Mouse (Mus musculus): ENCODE results near the gene Tra2a. TPM values are rescaled to one million over a fixed set of nuclear protein-coding genes. Genes with fewer than 3 reads are reported as not detected.

Tra2a gene
- polyA plus RNA-seq, 1 experiment from 2014 or later = 105 TPM

DNA sequence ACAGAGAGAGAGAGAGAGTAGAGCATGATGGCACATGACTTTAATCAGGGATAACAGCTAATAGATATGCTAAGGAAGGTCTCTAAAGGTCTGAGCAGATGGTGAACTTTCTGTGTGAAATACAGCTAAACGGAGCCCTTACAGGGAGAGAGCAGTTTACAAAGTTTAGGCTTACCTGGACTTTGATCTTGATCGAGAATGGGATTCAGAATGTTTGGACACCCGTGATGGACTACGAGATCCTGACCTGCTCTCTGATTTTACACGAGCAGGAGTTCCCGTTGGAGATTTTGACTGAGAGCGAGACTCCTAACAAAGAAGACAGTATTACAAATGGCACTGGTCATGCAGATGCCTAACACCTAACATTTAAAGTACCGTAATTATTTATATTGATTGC is 11.6 kb downstream of the Tra2a start:
- Histone ChIP-seq H3K27me3 (ENCODE audit: control insufficient read depth, insufficient read depth, low read depth, low read length) (no peaks in the 10 kb centered on the region), H3K27ac (ENCODE audit: low read length) (no peak overlapping the region), H3K4me1 (ENCODE audit: control insufficient read depth, insufficient read depth, low read length) (no peaks in the 10 kb centered on the region; the same call in 1 of the 2 replicates), H3K9ac (ENCODE audit: low read depth, low read length) (no peak overlapping the region), H3K4me2 (ENCODE audit: low read length) (no peak overlapping the region), H3K4me3 (ENCODE audit: low read depth, low read length) (no peak overlapping the region), H3K9me3 (replicated peaks; ENCODE audit: control insufficient read depth, low read length, poor library complexity, severe bottlenecking) (no peaks in the 10 kb centered on the region), H3K36me3 (ENCODE audit: control insufficient read depth, insufficient read depth, low read length) (peaks cover 18% of the 10 kb centered on the region)
- 96% methylated on average over 8 of the region's 8 CpGs for WGBS
- no peak for ATAC-seq

DNA sequence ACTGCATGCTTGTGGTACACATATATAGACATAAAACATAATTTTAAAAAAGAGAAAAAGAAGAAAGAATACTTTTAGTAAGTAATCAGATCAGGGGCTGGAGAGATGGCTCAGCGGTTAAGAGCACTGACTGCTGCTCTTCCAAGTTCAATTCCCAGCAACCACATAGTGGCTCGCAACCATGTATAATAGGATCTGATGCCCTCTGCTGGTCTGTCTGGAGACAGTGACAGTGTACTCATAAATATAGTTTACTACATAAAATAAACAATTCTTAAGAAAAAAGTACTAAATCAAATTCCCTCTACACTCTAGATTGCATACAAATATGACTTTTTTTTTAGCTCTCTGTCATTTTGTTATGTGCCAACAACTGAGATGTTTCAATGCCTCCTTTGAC is 12.6 kb downstream of the Tra2a start:
- H3K4me1 ChIP-seq (ENCODE audit: control insufficient read depth, insufficient read depth, low read length) = no peaks in the 10 kb centered on the region; the same call in 1 of the 2 replicates
- ATAC-seq = no peak
- no peak overlapping the region for H3K27ac ChIP-seq (ENCODE audit: low read length)
- no peaks in the 10 kb centered on the region for H3K9me3 ChIP-seq (replicated peaks; ENCODE audit: control insufficient read depth, low read length, poor library complexity, severe bottlenecking)
- no peak overlapping the region for H3K9ac ChIP-seq (ENCODE audit: low read depth, low read length)
- peaks cover 20% of the 10 kb centered on the region for H3K36me3 ChIP-seq (ENCODE audit: control insufficient read depth, insufficient read depth, low read length)
- WGBS = 97% methylated on average over 2 of the region's 2 CpGs
- no peak overlapping the region for H3K4me2 ChIP-seq (ENCODE audit: low read length)
- no peak overlapping the region for H3K4me3 ChIP-seq (ENCODE audit: low read depth, low read length)
- no peaks in the 10 kb centered on the region for H3K27me3 ChIP-seq (ENCODE audit: control insufficient read depth, insufficient read depth, low read depth, low read length)

DNA sequence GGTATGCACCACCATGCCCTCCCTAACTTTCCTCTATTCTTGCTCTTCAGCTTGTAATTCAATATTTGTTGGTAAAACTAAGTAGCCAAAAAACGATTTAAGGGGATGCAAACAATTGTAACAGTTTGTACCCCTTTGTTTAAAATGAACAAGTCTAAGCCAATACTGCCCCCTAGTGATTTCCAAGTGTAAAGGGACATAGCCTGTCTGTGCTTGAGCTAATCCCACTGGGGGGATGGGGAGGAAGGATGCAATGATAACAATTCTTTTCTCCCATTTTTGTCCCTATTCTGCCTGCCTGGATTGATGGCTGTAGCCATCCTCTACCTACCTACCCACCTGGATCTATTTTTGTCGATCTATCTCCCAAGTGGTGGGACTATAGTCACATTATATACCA is 16.6 kb downstream of the Tra2a start:
- Histone ChIP-seq H3K4me2 (ENCODE audit: low read length) (no peak overlapping the region), H3K36me3 (ENCODE audit: control insufficient read depth, insufficient read depth, low read length) (peaks cover 39% of the 10 kb centered on the region), H3K27ac (ENCODE audit: low read length) (no peak overlapping the region), H3K9ac (ENCODE audit: low read depth, low read length) (no peak overlapping the region), H3K4me3 (ENCODE audit: low read depth, low read length) (no peak overlapping the region), H3K27me3 (ENCODE audit: control insufficient read depth, insufficient read depth, low read depth, low read length) (no peaks in the 10 kb centered on the region), H3K9me3 (replicated peaks; ENCODE audit: control insufficient read depth, low read length, poor library complexity, severe bottlenecking) (no peaks in the 10 kb centered on the region), H3K4me1 (ENCODE audit: control insufficient read depth, insufficient read depth, low read length) (no peaks in the 10 kb centered on the region)
- WGBS = 56% methylated on average over 2 of the region's 2 CpGs
- ATAC-seq = no peak

DNA sequence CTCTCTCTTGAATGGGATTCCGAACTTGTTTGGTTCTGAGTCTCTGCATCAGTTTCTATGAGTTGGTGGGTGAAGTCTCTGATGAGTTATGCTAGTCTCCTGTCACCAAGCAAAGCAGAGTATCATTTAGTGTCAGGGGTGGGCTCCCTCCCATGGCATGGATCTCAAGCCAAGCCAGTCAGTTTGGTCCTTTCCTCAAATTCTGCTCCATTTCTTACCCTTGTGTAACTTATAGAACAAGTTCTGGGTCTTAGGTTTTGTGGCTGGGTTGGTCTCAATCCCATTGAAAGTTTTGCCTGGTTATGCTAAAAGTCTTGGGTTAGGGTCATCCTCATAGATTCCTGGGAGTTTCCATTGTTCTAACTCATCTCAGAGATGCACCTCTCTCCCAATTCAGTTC is 21.5 kb downstream of the Tra2a start:
- Histone ChIP-seq H3K27ac (ENCODE audit: low read length) (no peak overlapping the region), H3K4me3 (ENCODE audit: low read depth, low read length) (no peak overlapping the region), H3K4me1 (ENCODE audit: control insufficient read depth, insufficient read depth, low read length) (no peaks in the 10 kb centered on the region), H3K9me3 (replicated peaks; ENCODE audit: control insufficient read depth, low read length, poor library complexity, severe bottlenecking) (no peaks in the 10 kb centered on the region), H3K27me3 (ENCODE audit: control insufficient read depth, insufficient read depth, low read depth, low read length) (no peaks in the 10 kb centered on the region), H3K9ac (ENCODE audit: low read depth, low read length) (no peak overlapping the region), H3K4me2 (ENCODE audit: low read length) (no peak overlapping the region), H3K36me3 (ENCODE audit: control insufficient read depth, insufficient read depth, low read length) (peaks cover 23% of the 10 kb centered on the region)
- 94% methylated on average over 1 of the region's 1 CpGs for WGBS
- ATAC-seq = no peak

DNA sequence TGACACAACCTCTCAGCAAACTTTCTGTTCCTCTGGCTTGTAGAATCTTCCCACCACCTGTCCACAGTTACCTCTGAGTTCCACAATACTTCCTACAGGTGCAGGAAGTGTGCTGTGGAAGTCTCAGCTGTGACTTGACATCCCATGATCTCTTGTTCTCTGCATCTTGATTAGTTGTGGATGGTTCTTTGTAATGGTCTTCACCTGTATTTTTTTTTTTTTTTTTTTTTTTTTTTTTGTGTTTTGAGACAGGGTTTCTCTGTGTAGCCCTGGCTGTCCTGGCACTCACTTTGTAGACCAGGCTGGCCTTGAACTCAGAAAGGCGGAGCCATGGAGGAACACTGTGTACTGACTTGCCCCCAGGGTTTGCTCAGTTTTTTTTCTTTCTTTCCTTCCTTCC is 22.3 kb downstream of the Tra2a start:
- H3K36me3 ChIP-seq (ENCODE audit: control insufficient read depth, insufficient read depth, low read length) = peaks cover 23% of the 10 kb centered on the region
- no peaks in the 10 kb centered on the region for H3K27me3 ChIP-seq (ENCODE audit: control insufficient read depth, insufficient read depth, low read depth, low read length)
- no peak overlapping the region for H3K27ac ChIP-seq (ENCODE audit: low read length)
- H3K4me1 ChIP-seq (ENCODE audit: control insufficient read depth, insufficient read depth, low read length) = no peaks in the 10 kb centered on the region
- H3K9me3 ChIP-seq (replicated peaks; ENCODE audit: control insufficient read depth, low read length, poor library complexity, severe bottlenecking) = no peaks in the 10 kb centered on the region
- H3K4me3 ChIP-seq (ENCODE audit: low read depth, low read length) = no peak overlapping the region
- H3K4me2 ChIP-seq (ENCODE audit: low read length) = no peak overlapping the region
- 100% methylated on average over 1 of the region's 1 CpGs for WGBS
- H3K9ac ChIP-seq (ENCODE audit: low read depth, low read length) = no peak overlapping the region
- no peak for ATAC-seq

DNA sequence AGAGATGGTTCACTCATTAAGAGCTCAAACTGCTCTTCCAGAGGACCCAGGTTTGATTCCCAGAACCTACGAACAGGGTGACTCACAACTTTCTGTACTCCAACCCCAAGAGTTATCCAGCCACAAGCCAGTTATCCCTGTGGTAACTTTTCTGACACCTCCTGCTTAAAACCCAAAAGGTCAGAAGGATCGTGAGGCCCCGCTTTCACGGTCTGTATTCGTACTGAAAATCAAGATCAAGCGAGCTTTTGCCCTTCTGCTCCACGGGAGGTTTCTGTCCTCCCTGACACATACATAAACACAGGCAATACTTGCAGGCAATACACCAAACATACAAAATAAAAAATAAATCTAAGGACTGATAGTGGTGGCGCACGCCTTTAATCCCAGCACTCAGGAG is 27.5 kb downstream of the Tra2a start:
- Histone ChIP-seq H3K36me3 (ENCODE audit: control insufficient read depth, insufficient read depth, low read length) (no peaks in the 10 kb centered on the region), H3K4me3 (ENCODE audit: low read depth, low read length) (no peak overlapping the region), H3K27me3 (ENCODE audit: control insufficient read depth, insufficient read depth, low read depth, low read length) (no peaks in the 10 kb centered on the region), H3K9ac (ENCODE audit: low read depth, low read length) (no peak overlapping the region), H3K27ac (ENCODE audit: low read length) (no peak overlapping the region), H3K4me1 (ENCODE audit: control insufficient read depth, insufficient read depth, low read length) (no peaks in the 10 kb centered on the region), H3K4me2 (ENCODE audit: low read length) (no peak overlapping the region), H3K9me3 (replicated peaks; ENCODE audit: control insufficient read depth, low read length, poor library complexity, severe bottlenecking) (no peaks in the 10 kb centered on the region)
- WGBS = 54% methylated on average over 9 of the region's 9 CpGs
- ATAC-seq = peak; percentile 95

DNA sequence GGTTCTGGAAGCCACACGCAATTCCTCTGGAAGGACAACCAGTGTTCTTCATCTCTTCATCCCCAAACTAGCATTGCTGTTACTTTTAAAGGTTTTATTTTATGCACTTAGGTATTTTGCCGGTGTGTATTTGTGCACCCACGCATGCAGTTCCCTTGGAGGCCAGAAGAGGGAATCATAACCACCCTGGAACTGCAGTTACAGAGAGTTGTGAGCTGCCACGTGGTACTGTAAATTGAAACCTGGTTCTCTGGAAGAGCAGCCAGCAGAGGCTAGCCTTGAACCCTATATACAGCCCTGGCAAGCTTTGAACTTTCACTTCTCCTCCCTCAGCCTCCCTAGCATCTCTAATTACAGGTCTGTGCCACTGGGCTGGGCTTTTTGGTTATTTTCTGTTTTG is 30.5 kb downstream of the Tra2a start:
- H3K4me2 ChIP-seq (ENCODE audit: low read length) = no peak overlapping the region
- no peaks in the 10 kb centered on the region for H3K27me3 ChIP-seq (ENCODE audit: control insufficient read depth, insufficient read depth, low read depth, low read length)
- ATAC-seq = no peak
- H3K9ac ChIP-seq (ENCODE audit: low read depth, low read length) = no peak overlapping the region
- no peak overlapping the region for H3K27ac ChIP-seq (ENCODE audit: low read length)
- no peaks in the 10 kb centered on the region for H3K36me3 ChIP-seq (ENCODE audit: control insufficient read depth, insufficient read depth, low read length)
- no peaks in the 10 kb centered on the region for H3K4me1 ChIP-seq (ENCODE audit: control insufficient read depth, insufficient read depth, low read length)
- 61% methylated on average over 4 of the region's 4 CpGs for WGBS
- H3K9me3 ChIP-seq (replicated peaks; ENCODE audit: control insufficient read depth, low read length, poor library complexity, severe bottlenecking) = no peaks in the 10 kb centered on the region
- no peak overlapping the region for H3K4me3 ChIP-seq (ENCODE audit: low read depth, low read length)

DNA sequence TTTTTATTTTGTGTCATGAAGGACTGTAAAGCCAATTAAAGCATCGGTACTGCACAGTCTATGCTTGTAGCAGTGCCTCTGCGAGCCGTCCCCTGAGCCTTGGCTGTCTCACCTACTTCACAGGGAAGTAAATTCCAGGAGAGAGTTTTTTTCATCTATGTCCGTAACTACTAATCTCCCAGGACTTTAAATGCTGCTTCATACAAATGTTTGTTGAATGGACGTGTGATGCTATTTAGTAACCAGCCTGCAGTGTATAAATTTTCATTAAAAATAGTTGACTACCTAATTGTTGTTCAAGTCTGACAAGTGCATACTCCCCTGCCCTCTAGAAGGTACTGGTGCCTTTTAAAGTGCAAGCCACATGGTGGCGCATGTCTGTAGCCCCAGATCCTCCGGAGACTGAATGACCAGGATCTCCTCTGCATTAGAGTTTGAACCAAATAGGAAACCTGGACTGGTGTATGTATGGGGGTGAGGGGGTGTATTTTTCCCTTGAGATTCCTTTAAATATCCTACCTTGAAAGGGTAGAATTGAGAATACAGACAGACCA is 35.6 kb downstream of the Tra2a start:
- H3K9ac ChIP-seq (ENCODE audit: low read depth, low read length) = no peak overlapping the region
- no peak overlapping the region for H3K4me2 ChIP-seq (ENCODE audit: low read length)
- no peaks in the 10 kb centered on the region for H3K36me3 ChIP-seq (ENCODE audit: control insufficient read depth, insufficient read depth, low read length)
- no peak for ATAC-seq
- no peak overlapping the region for H3K27ac ChIP-seq (ENCODE audit: low read length)
- no peaks in the 10 kb centered on the region; the same call in 1 of the 2 replicates for H3K27me3 ChIP-seq (ENCODE audit: control insufficient read depth, insufficient read depth, low read depth, low read length)
- H3K9me3 ChIP-seq (replicated peaks; ENCODE audit: control insufficient read depth, low read length, poor library complexity, severe bottlenecking) = no peaks in the 10 kb centered on the region
- 11% methylated on average over 7 of the region's 7 CpGs for WGBS
- H3K4me3 ChIP-seq (ENCODE audit: low read depth, low read length) = no peak overlapping the region
- H3K4me1 ChIP-seq (ENCODE audit: control insufficient read depth, insufficient read depth, low read length) = no peaks in the 10 kb centered on the region

DNA sequence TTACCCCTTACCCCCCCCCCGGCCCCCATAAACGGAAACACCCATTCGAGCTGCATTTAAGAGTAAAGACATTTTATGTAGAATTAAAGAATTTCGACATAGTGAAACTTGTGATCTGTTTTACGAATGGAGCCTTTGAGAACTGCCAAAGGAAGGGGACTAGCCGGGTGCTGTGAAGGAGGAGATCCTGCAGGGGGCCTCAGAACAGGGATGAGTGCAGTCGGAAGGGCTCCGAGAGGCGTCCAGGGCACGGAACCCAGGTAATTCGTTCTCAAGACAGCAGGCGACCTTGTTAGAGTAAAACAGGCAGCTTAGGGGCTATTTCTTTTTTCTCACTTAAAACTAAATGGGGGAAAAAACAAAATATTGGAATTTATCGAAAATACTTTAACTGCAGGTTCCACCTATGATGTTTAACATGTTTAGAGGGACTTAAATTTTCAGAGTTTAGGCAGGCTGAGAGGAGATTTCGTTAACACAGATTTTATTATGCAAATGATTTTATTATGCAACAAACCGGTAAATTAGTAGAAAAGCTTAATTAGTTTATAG is 36.6 kb downstream of the Tra2a start:
- H3K4me3 ChIP-seq (ENCODE audit: low read depth, low read length) = no peak overlapping the region
- H3K4me1 ChIP-seq (ENCODE audit: control insufficient read depth, insufficient read depth, low read length) = no peaks in the 10 kb centered on the region
- 7% methylated on average over 15 of the region's 15 CpGs for WGBS
- H3K36me3 ChIP-seq (ENCODE audit: control insufficient read depth, insufficient read depth, low read length) = no peaks in the 10 kb centered on the region
- no peak overlapping the region for H3K9ac ChIP-seq (ENCODE audit: low read depth, low read length)
- H3K4me2 ChIP-seq (ENCODE audit: low read length) = no peak overlapping the region
- H3K27me3 ChIP-seq (ENCODE audit: control insufficient read depth, insufficient read depth, low read depth, low read length) = no peaks in the 10 kb centered on the region; the same call in 1 of the 2 replicates
- ATAC-seq = no peak
- H3K9me3 ChIP-seq (replicated peaks; ENCODE audit: control insufficient read depth, low read length, poor library complexity, severe bottlenecking) = no peaks in the 10 kb centered on the region
- H3K27ac ChIP-seq (ENCODE audit: low read length) = no peak overlapping the region

Measured in midbrain, embryonic 16.5 days (tissue).